Mouse (Mus musculus): Measurements from ENCODE around the gene Plac9a.
"Not testable (repeated sequence)": the region's sequence is repeated elsewhere in the genome, so short reads cannot be mapped to it uniquely, and the experiment has no call there.

Gene Plac9a

GRCm38 (mm10) chr14:25863721-25864120 lies 39.2 kb downstream of the Plac9a start:
- no peak for DNase-seq (ENCODE audit: low spot score)

GRCm38 (mm10) chr14:25861771-25862530 lies 40.9 kb downstream of the Plac9a start:
- no peak for DNase-seq (ENCODE audit: low spot score)

GRCm38 (mm10) chr14:25857940-25858339 lies 45.0 kb downstream of the Plac9a start:
- DNase-seq (ENCODE audit: low spot score): no peak

- no peak for DNase-seq (ENCODE audit: low spot score)
These were observed 45.7 kb downstream of the Plac9a start for GRCm38 (mm10) chr14:25857168-25857621.

GRCm38 (mm10) chr14:25855241-25855885 lies 47.5 kb downstream of the Plac9a start:
- DNase-seq (ENCODE audit: low spot score): no peak

GRCm38 (mm10) chr14:25853717-25854452 lies 49.0 kb downstream of the Plac9a start:
- no peak for DNase-seq (ENCODE audit: low spot score)

GRCm38 (mm10) chr14:25853295-25853694 lies 49.6 kb downstream of the Plac9a start:
- no peak for DNase-seq (ENCODE audit: low spot score)

GRCm38 (mm10) chr14:25852121-25852561 lies 50.8 kb downstream of the Plac9a start:
- no peak for DNase-seq (ENCODE audit: low spot score)

GRCm38 (mm10) chr14:25851189-25851588 lies 51.7 kb downstream of the Plac9a start:
- DNase-seq (ENCODE audit: low spot score): no peak

GRCm38 (mm10) chr14:25850433-25850832 lies 52.5 kb downstream of the Plac9a start:
- DNase-seq (ENCODE audit: low spot score): no peak

- not testable (repeated sequence) for DNase-seq (ENCODE audit: low spot score)
These were observed 54.2 kb downstream of the Plac9a start for GRCm38 (mm10) chr14:25848708-25849107.

- DNase-seq (ENCODE audit: low spot score): no peak
These were observed 54.7 kb downstream of the Plac9a start for GRCm38 (mm10) chr14:25848237-25848636.

- DNase-seq (ENCODE audit: low spot score): no peak
These were observed 55.2 kb downstream of the Plac9a start for GRCm38 (mm10) chr14:25847660-25848059.

- DNase-seq (ENCODE audit: low spot score): no peak
These were observed 56.4 kb downstream of the Plac9a start for GRCm38 (mm10) chr14:25846516-25846915.

GRCm38 (mm10) chr14:25845832-25846383 lies 57.0 kb downstream of the Plac9a start:
- no peak for DNase-seq (ENCODE audit: low spot score)

GRCm38 (mm10) chr14:25844372-25844771 lies 58.5 kb downstream of the Plac9a start:
- no peak for DNase-seq (ENCODE audit: low spot score)

- no peak for DNase-seq (ENCODE audit: low spot score)
These were observed 60.3 kb downstream of the Plac9a start for GRCm38 (mm10) chr14:25842688-25843003.

- DNase-seq (ENCODE audit: low spot score): no peak
These were observed 60.8 kb downstream of the Plac9a start, which contains the start of gene Anxa11 for GRCm38 (mm10) chr14:25841991-25842687. Anxa11 (plus strand) TSS chr14:25842156.

- no peak for DNase-seq (ENCODE audit: low spot score)
These were observed 61.3 kb downstream of the Plac9a start for GRCm38 (mm10) chr14:25841579-25841978.

GRCm38 (mm10) chr14:25840961-25841360 lies 61.9 kb downstream of the Plac9a start:
- no peak for DNase-seq (ENCODE audit: low spot score)

GRCm38 (mm10) chr14:25839791-25840190 lies 63.1 kb downstream of the Plac9a start:
- DNase-seq (ENCODE audit: low spot score): no peak

GRCm38 (mm10) chr14:25838411-25838810 lies 64.5 kb downstream of the Plac9a start:
- DNase-seq (ENCODE audit: low spot score): no peak
